Mouse (Mus musculus) liver, embryonic 14.5 days (tissue): ENCODE data around the gene Ajap1. TPM values are rescaled to one million over a fixed set of nuclear protein-coding genes. Genes with fewer than 3 reads are reported as not detected.

Source experiments
- ATAC-seq: fragments of 200-750 bp; cut with Nextera tagmentation; 2 replicates; pipeline ENCODE4 v1.8.0; 2017; ENCODE audit warnings: moderate number of reproducible peaks, mild to moderate bottlenecking, moderate library complexity; ENCODE audit not compliant: insufficient read depth
- DNase-seq, 3 experiments: peaks; one replicate each; pipeline ENCODE4 v3.0.0-alpha.2; 2012 to 2013; ENCODE audit warnings: low read depth in 3 of 3, low spot score in 3 of 3
- H3K27ac ChIP-seq: fragments of 300-500 bp; sonication (generic); 2 replicates; pipeline ENCODE4 v1.5.1; 2014; ENCODE audit warnings: moderate library complexity, mild to moderate bottlenecking, control low read depth, inconsistent platforms
- H3K27me3 ChIP-seq: fragments of 300-500 bp; sonication (generic); 2 replicates; pipeline ENCODE4 v1.6.1; 2014; ENCODE audit warnings: mild to moderate bottlenecking, low read length, moderate library complexity; ENCODE audit not compliant: control insufficient read depth, insufficient read depth
- H3K36me3 ChIP-seq: fragments of 300-500 bp; sonication (generic); replicated peaks from 2 replicates; pipeline ENCODE4 v1.6.1; 2014; ENCODE audit warnings: low read depth; ENCODE audit not compliant: control insufficient read depth, insufficient read depth
- H3K4me1 ChIP-seq, 2 experiments: fragments of 200-500 bp in 1 of 2; fragments of 300-500 bp in 1 of 2; sonication (generic) in 1 of 2; replicated peaks; 2 replicates each; pipeline ENCODE4 v1.6.1; 2012 to 2014; ENCODE audit warnings: antibody characterized with exemption in 1 of 2, inconsistent platforms in 1 of 2, low read length in 1 of 2; ENCODE audit not compliant: control insufficient read depth in 2 of 2, insufficient read depth in 2 of 2
- H3K4me2 ChIP-seq: fragments of 300-500 bp; sonication (generic); 2 replicates; pipeline ENCODE4 v1.6.1; 2014; ENCODE audit warnings: low read depth, mild to moderate bottlenecking, control low read depth, moderate library complexity
- H3K4me3 ChIP-seq, 2 experiments: fragments of 200-500 bp in 1 of 2; fragments of 300-500 bp in 1 of 2; sonication (generic) in 1 of 2; 2 replicates each; pipeline ENCODE4 v1.5.1; 2012 to 2014; ENCODE audit warnings: low read depth in 2 of 2, low read length in 2 of 2, mild to moderate bottlenecking in 2 of 2, control low read depth in 1 of 2, inconsistent platforms in 1 of 2, moderate library complexity in 1 of 2; ENCODE audit not compliant: insufficient read depth in 1 of 2
- H3K9ac ChIP-seq: fragments of 300-500 bp; sonication (generic); replicated peaks from 2 replicates; pipeline ENCODE4 v1.6.1; 2014; ENCODE audit warnings: mild to moderate bottlenecking, control low read depth, moderate library complexity
- H3K9me3 ChIP-seq: fragments of 300-500 bp; sonication (generic); 2 replicates; pipeline ENCODE4 v1.6.1; 2016; ENCODE audit warnings: low read length, mixed read lengths; ENCODE audit not compliant: control insufficient read depth
- CTCF ChIP-seq: IDR thresholded peaks from 2 replicates; pipeline ENCODE4 v1.5.1; 2016; ENCODE audit warnings: antibody characterized with exemption, low read depth, control low read depth
- EP300 ChIP-seq: IDR thresholded peaks from 2 replicates; pipeline ENCODE4 v1.6.1; 2016; ENCODE audit warnings: antibody characterized with exemption, low read depth
- WGBS: fragments of 180-500 bp; shearing (Covaris S2); extraction: QIAGEN DNeasy Blood & Tissue Kit; methylation state at CpG from one replicate; pipeline ENCODE4 v1.1.7; 2014; ENCODE audit not compliant: insufficient replicate concordance; 5-methylcytosine and 5-hydroxymethylcytosine counted together
- polyA plus RNA-seq, 2 experiments: library from polyadenylated mRNA; depleted of rRNA in 1 of 2; stranded (reverse) in 1 of 2; unstranded in 1 of 2; fragments of >200 nt; fragmentation: Nextera tagmentation in 1 of 2; extraction: Ambion mirVana in 1 of 2; gene quantifications; 2 replicates each; pipeline versions ENCODE4 v1.2.1 to v1.2.3; 2012 to 2014

The Ajap1 gene
- polyA plus RNA-seq (2012; rRNA removed) = 0.17 and 0.38 TPM in 2 replicates
- polyA plus RNA-seq (2014; fragmentation: Nextera tagmentation; extraction: Ambion mirVana) = 0.15 and 0.22 TPM in 2 replicates

DNA sequence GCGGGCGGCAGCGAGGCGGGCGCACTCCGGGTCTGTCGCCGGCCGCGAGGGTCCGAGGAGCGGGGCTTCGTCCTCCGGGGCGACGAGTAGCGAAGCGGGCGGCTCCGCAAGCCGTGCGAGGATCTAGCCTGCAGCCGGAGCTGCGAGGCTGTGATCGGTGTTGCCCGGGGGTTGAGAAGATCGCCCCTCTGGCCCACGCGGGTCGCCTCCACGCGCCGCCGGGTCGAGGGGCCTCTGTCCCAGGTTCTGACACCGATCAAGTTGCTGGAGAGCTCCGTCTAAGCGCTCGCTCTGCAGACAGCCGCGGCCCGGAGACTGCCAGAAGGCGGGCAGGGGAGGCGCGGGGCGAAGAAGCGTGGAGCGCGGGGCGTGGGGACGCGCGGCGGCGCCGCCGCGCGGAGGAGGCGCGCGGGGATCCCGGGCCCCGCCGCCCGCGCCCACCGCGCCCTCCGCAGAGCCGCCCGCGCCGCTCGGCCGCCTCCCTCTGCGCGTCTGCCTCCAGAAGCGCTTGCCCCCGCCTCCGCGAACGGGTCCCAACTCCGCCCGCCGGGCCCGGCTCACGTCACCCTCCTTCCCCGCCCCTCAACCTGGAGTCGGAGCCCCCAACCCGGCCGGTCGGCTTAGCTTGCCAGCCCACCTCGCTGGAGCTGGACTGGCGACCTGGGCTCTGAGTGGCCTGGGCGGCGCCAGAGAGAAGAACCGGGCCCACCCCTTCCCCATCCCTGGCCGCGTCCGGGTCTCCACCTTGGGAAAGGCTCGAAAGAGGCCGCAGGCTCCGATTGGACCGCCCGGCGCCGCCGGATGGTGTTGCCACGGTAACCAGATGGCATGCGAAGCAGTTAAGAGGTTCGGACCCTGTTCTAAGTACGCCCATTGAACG is at the start of gene Ajap1:
Ajap1 (minus strand) TSS at position 353 of the 880 bp plus-strand sequence.
- ATAC-seq (no peak), DNase-seq (no peak)
- no peaks in the 10 kb centered on the region for H3K4me1 ChIP-seq
- H3K9ac ChIP-seq = no peak within 1 kb of the TSS
- no peak within 1 kb of the TSS for H3K4me2 ChIP-seq
- H3K4me3 ChIP-seq = 0 out of 4 replicates have a peak within 1 kb of the TSS, but pooled peaks of 1 of the 2 experiments have one; percentile 6
- H3K9me3 ChIP-seq = no peaks in the 10 kb centered on the region
- no peak for TF ChIP-seq EP300
- no peak for TF ChIP-seq CTCF
- 1% methylated on average over 69 of the region's 114 CpGs for WGBS
- no peaks in the 10 kb centered on the region for H3K36me3 ChIP-seq
- no peak within 1 kb of the TSS for H3K27ac ChIP-seq
- peaks cover 46% of the 10 kb centered on the region for H3K27me3 ChIP-seq

DNA sequence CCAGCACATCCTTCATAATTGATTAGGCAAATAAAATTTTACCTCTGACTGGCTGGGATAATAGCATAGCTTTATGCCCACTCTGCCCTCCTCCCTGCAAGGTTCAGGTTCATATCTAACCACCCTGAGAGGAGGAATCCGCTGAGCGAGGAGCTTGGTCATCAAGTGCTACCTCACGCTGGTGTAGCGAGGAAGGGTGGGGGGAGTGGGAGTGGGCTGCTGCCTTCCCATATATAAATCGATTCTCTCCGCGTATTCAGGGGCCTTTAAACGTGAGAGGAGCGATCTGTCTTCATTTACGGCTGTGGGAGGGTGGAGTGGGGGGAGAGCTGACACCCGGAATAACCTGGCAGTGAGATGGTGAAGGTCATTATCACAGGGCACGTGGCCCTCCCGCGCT is 47.9 kb upstream of the Ajap1 start:
- no peak overlapping the region for H3K4me3 ChIP-seq
- TF ChIP-seq EP300 (no peak), CTCF (no peak)
- no peak for DNase-seq
- WGBS = 59% methylated on average over 14 of the region's 14 CpGs
- H3K27ac ChIP-seq = no peak overlapping the region
- H3K4me1 ChIP-seq = no peaks in the 10 kb centered on the region
- no peaks in the 10 kb centered on the region for H3K27me3 ChIP-seq
- no peak for ATAC-seq
- H3K4me2 ChIP-seq = no peak overlapping the region
- H3K9ac ChIP-seq = no peak overlapping the region
- no peaks in the 10 kb centered on the region for H3K9me3 ChIP-seq
- no peaks in the 10 kb centered on the region for H3K36me3 ChIP-seq

DNA sequence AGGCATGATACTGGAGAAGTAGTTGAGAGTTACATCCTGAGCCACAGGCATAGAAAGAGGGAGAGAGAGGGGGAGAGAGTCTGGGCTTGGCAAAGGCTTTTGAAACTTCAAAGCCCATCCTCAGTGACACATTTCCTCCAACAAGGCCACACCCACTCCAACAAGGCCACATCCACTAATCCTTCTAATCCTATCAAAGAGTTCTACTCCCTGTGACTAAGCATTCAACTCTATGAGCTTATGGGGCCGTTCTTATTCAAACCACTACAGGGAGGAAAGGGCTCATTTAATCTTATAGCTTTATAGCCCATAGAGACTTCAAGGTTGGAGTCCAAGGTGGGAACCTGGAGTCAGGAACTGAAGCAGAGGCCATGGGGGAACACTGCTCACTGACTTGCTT is 39.0 kb upstream of the Ajap1 start:
- TF ChIP-seq EP300 (no peak), CTCF (no peak)
- Histone ChIP-seq H3K36me3 (no peaks in the 10 kb centered on the region), H3K4me1 (no peaks in the 10 kb centered on the region), H3K27me3 (no peaks in the 10 kb centered on the region), H3K27ac (no peak overlapping the region), H3K4me3 (no peak overlapping the region), H3K4me2 (no peak overlapping the region), H3K9ac (no peak overlapping the region), H3K9me3 (no peaks in the 10 kb centered on the region)
- ATAC-seq (no peak), DNase-seq (no peak)
- WGBS = 39% methylated on average over 1 of the region's 1 CpGs

DNA sequence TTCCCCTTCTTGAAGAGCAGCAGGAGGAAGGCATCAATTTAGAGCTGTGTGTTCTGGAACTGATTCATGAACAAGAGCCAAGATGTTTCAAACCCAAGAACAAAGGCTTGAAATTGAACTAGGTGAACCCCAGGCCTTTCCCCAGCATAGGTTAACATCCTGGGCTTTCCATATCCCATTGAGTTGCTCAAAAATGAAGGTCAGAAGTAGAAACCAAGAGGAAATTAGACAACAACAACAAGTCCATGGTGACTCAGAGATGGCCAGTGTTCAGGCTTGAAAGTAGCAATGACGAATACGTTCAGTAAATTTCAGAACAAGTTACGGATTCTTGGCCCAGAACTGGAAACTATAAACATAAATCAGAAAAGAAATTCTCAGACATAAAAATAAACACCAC is 37.3 kb upstream of the Ajap1 start:
- Histone ChIP-seq H3K36me3 (no peaks in the 10 kb centered on the region), H3K4me2 (no peak overlapping the region), H3K27ac (no peak overlapping the region), H3K4me1 (no peaks in the 10 kb centered on the region), H3K27me3 (no peaks in the 10 kb centered on the region), H3K9me3 (no peaks in the 10 kb centered on the region), H3K4me3 (no peak overlapping the region), H3K9ac (no peak overlapping the region)
- ATAC-seq (no peak), DNase-seq (no peak)
- no peak for TF ChIP-seq CTCF
- TF ChIP-seq EP300 = no peak
- 51% methylated on average over 3 of the region's 3 CpGs for WGBS

DNA sequence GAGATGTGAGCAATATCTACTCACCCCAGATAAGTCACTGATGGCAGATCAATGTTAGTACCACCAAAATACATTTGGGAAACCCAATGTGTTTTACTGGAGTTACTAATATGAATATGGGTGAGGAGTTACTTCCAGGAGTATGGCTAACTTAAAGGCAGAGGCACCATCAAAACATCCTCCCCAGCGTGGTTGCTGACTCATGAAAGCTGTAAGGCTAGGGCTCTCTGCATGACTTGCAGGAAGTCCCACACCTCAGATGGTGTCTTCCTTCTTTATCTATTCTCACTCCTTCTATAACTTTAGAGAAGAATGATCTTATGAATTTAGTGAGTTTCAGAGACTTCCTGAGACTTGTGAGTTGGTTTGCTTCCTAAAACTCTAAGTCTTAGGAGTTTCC is 36.7 kb upstream of the Ajap1 start:
- no peak overlapping the region for H3K27ac ChIP-seq
- no peaks in the 10 kb centered on the region for H3K36me3 ChIP-seq
- no peak for DNase-seq
- no peak overlapping the region for H3K4me2 ChIP-seq
- H3K9me3 ChIP-seq = no peaks in the 10 kb centered on the region
- H3K4me3 ChIP-seq = no peak overlapping the region
- TF ChIP-seq EP300 = no peak
- no peak for TF ChIP-seq CTCF
- no peaks in the 10 kb centered on the region for H3K4me1 ChIP-seq
- WGBS = 41% methylated on average over 1 of the region's 1 CpGs
- no peaks in the 10 kb centered on the region for H3K27me3 ChIP-seq
- no peak for ATAC-seq
- no peak overlapping the region for H3K9ac ChIP-seq
